Mouse (Mus musculus) cerebellum, postnatal 25 days (tissue): ENCODE measurements around the gene Wdr64.

Source experiments
- DNase-seq, 2 experiments: peaks; one replicate each; pipeline ENCODE4 v3.0.0; 2021; ENCODE audit warnings: mixed read lengths in 2 of 2

The Wdr64 gene

DNA sequence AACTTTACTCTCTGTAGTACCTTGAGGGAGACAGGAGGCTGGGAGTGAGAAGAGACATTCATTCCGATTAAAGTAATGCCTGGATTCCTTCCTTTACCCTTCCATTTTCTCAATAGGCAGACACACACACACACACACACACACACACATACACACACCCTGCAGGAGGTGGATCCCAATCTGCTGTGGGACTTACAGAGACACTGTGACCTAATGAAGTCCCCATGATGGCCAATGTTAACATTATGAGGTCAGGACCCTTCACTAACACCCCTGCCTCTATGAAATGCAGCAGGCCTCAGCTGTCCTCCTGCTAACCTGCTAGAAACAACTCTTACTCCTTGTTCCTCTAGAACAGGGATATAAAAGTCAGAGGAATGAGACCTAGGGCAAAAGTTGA, at the start of gene Wdr64:
Gene Wdr64 (plus strand): TSS at position 301 of the 400 bp plus-strand sequence.
- no peak for DNase-seq

DNA sequence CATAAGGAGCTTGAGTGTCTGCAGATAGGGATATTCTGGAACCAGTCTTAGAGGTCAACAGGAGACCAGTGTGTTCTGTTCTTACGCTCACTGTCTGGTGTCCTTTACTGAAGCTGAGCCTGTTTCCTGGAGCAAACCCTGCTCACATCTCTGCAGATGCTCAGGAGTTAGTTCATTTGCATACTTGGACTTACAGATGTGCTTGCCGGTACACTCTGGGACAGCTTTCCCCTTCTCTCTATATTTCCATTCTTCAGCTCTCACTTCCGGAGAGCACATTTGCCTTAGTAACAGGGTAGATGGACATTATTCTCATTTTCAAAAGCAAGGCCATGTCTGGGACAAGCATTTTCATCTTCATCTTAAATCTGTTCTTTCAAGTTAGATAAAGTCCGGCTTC, 49.8 kb upstream of the Wdr64 start:
- no peak for DNase-seq

DNA sequence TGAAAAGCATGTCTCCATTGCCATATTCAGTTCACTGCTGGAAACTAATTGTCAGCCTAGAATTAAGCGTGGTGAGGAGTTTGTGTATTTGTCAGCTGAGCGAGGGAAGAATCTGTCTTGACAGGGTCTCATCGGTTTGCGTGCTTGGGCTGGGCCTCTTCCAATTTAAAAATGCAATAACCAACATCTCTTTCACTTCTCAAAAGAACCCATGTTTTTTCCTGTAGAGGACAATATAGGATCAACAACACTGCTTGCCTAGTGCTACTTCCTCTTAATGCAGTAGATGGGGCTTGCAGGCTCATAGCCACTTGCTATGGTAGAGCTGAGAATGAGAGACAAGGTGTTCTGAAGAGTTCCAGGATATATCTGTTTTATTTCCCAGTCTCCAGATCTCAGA, 38.5 kb upstream of the Wdr64 start:
- DNase-seq: no peak

DNA sequence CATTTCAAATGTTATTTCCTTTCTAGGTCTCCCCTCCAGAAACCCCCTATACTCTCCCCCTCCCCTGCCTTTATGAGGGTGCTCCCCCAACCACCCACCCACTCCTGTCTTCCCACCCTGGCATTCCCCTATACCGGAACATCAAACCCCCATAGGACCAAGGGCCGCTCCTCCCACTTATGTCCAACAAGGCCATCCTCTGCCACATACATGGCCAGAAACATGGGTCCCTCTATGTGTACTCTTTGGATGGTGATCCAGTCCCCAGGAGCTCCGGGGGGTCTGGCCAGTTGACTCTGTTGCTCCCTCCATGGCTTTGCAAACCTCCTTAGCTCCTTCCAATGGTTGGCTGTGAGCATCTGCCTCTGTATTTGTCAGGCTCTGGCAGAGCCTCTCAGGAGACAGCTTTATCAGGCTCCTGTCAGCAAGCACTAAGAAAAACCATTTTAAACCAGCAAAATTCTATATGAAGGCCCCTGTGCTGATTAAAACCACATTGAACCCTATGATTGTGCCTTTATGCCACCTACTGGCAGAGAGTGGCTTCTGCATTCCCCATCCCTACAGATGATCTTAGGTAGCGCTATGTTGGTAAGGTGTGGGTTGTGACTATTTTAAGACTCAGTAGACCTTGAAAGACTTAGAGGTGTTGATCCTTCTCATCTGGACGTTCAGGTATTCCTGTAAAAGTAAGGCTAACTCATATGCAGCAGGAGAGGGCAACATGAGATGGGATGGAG, 29.6 kb upstream of the Wdr64 start:
- DNase-seq: peak in 1 of 2 experiments; percentile 19

DNA sequence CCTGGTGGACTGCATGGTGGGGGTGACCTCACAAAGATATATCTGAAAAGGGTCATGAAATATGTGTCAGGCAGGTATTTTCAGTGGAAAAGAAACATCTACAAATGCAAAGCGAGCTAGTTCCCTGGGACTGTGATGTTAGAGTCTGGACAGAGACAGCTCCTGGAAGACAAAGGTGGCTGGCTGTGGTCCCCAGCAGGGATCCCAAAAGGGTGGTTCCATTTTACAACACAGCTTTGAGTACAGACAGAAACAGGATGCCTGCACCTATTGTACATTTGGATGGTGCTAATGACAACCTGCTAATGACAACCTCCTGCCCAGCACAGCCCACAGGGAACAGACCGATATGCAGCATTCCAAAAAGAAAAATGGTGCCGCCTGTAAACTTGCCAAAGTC, 28.9 kb upstream of the Wdr64 start:
- no peak for DNase-seq

DNA sequence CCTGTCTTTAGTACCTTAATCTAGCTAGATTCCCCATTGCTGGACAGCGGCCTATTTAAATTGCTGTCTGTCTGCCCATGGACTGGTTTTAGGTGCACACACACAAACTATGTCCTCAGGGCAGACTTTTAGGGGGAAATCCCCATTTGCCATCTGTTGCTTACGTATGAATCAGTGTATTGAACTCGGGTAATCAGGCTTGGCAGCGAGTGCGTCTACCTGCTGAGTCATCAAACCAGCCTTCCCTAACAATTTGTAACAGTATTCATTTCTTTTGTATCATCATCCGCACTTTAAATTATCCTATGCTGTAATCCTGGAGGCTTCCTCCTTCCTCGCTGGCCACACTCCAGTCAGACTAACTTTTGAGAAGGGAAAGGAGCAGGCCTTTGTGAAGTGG, 28.4 kb upstream of the Wdr64 start:
- DNase-seq: no peak

GRCm38 (mm10) chr1:175671626-175672025, 26.8 kb upstream of the Wdr64 start:
- no peak for DNase-seq

DNA sequence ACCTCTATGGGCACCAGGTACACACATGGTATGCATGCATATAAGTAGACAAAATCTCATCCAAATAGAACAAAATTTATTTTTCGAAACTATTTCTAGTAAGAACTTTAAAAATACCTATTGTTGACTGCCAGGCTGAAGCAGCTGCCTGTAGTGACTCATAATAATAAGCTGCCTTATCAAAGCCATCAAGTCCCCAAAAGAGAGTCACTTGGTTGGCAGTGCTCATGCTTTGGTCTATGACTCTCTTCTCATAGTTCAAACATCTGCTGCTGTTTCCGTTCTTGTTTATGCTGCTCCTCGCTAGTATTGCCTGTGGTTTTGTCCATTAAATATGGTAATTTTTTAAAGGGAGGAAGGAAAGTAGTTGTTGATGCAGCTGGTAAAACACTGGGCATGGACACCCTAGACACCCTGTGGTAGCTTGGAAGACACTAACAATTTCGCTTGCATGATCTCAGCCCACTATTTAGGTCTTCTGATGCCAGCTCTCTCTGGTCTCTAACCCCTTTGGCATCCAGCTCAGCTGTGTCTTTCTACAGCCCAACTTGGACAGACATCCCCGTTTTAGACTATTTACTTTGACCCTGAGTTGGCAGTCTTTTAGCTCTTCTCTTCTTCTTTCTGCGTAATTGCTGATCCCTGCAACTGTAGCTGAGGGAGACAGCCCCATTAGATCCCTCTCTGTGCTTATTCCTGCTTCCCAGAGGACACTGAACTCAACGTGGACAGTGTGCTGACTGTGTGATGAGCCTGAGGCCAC, 24.6 kb upstream of the Wdr64 start:
- no peak for DNase-seq

DNA sequence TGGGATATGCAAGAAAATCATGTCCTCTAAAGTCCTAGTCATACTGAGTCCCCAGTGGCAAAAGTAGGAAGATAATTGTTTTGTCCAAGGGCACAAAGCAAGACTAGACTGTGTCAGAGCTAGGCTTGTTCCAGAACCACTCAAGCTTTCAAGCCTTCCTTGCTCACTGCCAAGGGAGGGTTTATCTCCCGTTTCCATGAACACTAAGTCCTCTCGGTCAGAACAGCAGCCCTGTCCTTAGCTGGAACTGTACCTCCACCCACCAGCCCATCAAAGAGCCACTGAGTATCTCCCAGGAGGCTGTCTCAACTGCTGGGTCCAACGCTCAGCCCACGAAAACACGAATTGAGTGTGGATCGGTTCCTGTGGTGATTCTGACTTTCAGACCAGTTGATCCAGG, 23.3 kb upstream of the Wdr64 start:
- DNase-seq: no peak

DNA sequence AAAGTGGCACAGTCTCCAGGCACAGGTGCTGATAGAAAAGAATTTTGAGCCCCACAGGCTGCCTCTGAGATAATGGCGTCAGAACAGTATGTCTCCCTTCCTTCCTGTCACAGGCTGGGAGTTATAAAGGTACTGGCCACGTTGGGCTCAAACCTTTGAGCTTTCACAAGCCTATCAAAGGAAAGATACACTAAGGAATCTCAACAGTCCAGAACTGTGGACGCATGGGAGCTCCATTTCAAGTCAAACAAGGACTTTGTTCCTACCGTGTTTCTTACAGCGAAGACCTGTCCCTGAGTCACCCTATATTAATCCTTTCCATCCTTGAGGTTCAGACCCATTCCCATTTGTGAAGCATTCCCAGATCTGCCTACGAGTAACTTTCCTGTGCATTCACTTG, 20.9 kb upstream of the Wdr64 start:
- DNase-seq: no peak

- DNase-seq: no peak
These were observed 17.4 kb upstream of the Wdr64 start for GRCm38 (mm10) chr1:175680995-175681394.

DNA sequence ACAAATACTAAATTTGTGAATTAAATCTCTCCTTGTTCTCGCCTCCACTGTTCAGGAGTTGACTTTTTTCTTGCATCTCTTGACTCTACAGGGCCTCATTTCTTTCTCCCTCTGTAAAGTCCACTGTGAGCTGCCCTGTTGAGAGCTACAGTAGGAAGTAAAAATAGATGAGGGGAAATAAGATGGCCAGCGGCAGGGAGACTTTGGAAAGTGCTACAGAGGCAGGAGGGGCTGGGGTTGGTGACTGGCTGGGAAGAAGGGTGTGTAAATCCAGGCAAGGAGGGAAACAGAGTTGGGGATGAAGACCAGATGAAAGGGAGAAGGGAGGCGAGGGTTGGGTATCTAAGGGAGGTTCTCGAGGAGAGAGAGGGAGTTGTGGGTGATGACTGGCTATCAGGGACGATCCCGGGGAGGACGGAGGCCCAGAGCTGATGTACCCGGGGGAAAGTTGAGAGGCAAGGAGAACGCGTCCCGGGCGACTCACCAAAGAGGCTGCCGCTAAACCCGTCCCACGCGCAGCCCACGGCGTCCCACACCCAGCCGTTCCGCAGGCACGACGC, 6.6 kb upstream of the Wdr64 start:
- DNase-seq: peak in 1 of 2 experiments; percentile 6

- DNase-seq: peak; percentile 98 to 99
These were observed 6.0 kb upstream of the Wdr64 start, which contains the start of the genes Opn3 and Chml for GRCm38 (mm10) chr1:175692246-175692996. Gene Opn3, minus strand, starts transcription at chr1:175692776. Gene Chml, minus strand, starts transcription at chr1:175692901.

- no peak for DNase-seq
These were observed 5.4 kb upstream of the Wdr64 start for GRCm38 (mm10) chr1:175692997-175693361.

DNA sequence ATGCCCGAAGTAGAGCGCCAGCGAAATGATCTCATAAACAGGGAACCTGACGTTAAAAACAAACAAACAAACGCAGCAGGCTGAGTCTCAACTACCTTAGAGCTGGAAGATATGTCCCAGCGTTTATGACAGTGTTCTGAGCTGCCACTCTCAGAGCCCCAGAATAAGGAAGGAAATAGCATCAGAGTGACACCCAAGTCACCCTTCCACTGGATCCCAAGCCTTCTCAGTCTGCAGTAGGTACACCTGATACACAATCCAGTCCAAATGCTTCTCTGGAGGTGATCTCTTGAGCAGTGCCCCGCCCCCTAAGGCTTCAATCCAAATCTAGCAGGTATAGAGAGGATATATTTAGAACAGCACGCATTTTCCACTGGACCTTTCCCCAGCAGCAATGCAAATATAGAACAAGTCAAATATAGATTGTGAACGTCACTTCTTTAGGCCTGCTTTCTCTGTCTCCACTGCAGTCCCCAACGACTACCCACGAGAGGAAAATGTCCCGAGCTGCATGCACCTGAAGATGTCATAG, 4.9 kb upstream of the Wdr64 start:
- DNase-seq: peak; percentile 16 to 36

GRCm38 (mm10) chr1:175699375-175699774, 982 bp downstream of the Wdr64 start:
- DNase-seq: no peak

- DNase-seq: no peak
These were observed 1.4 kb downstream of the Wdr64 start for GRCm38 (mm10) chr1:175699796-175700195.

DNA sequence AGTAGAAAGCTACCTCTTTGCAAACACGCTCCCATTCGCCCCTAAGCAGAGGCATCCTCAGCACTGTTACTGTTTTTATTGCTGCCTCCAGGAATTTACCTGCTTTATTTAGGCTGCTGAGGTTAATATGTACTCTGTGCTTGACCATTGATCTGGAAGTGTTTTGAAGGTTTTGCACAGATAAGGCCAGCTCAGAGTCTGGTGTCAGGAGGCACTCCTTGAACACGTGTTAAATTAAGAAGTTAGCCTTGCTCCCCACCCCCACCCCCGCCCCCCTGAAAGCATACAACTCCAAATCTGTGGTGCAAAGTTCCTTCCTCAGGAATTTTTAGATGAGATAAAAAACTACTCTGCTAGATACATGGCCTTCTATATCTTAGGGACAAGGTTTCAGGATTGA, 2.8 kb downstream of the Wdr64 start:
- DNase-seq: no peak

- DNase-seq: no peak
These were observed 9.2 kb downstream of the Wdr64 start for GRCm38 (mm10) chr1:175707599-175707998.

DNA sequence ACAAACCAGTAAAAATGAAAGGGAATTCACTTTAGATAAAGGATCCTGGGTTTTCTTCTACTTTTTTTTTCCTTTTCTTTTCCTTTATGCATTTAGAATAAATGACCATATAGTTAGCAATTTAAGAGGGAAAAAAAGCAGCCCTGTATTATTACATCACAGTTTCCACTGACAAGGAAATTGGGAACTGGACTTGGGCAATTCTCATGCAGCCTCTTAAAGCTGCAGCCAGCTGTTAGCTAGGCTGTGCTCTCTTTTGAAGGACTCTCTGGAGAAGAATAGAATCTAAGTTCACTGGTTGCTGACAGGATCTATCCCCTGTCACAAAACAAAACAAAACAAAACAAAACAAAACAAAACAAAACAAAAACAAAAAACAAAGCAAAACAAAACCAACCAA, 9.6 kb downstream of the Wdr64 start:
- no peak for DNase-seq

DNA sequence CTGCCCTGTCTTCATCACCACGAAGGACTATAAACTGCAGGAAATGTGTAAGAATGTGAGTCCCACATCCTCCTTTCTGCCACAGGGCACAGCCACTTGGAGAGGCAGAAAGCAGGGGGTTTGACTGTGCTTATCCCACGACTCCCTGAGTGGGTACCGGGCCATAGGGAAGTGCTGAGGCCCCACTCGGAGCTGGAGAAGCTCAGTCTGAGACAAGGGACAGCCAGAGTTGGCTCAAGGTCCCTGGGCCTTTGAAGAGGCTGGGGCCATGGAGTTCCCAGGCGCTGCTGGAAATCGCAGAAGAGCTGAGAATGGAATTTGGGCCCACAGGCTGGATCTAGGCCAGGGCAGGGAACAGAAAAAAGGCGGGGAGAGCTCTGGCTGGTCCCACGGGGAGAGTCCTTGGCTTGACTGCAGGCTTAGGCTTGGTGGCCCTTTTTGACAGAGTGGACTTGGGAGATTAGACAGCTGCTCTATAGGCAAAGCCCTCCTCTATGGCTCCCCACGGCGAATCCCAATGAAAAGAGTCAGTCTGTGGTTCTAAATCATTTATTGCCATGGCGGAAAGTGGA, 14.0 kb downstream of the Wdr64 start:
- no peak for DNase-seq

DNA sequence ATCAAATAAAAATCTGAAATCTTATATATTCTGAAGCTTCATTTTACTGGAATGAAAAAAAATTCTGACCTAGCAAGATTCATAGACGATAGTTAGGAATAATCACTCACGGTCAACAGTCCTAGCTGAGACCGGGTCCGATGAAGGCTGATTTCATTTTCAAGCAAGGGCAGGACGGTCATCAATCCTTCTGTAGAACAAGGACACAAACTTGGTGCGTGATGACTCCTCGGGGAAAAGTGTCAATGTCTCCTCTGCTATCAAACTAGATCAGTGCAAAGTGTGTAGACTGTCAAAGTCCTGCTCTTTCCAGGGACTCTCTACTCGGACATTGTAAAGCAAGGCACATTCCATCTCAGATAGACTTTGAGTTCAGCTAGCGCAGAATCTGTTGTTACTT, 18.4 kb downstream of the Wdr64 start:
- no peak for DNase-seq

DNA sequence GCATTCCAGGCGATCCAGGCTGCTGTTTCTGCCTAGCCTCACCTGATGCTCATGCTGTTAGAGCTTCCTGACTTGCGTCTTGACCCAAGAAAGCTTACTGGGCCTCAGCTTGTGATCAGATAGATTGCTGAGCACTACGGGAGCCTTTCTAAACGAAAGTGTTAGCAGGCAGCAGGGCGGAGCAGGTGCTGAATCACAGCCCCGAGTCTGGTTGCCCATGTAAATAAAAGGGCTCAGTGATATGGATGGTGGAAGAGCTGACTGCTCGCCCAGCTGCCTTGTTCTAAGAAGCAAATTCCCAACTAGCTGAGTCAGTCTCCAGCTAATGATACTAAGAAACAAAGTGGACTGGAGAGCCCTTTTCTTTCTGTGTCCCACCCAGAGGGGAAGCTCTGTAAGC, 27.4 kb downstream of the Wdr64 start:
- DNase-seq: no peak
